Mouse (Mus musculus): ENCODE data around the gene Bace2. TPM values are rescaled to one million over a fixed set of nuclear protein-coding genes. Genes with fewer than 3 reads are reported as not detected.

Bace2 gene
- polyA plus RNA-seq, 1 experiment from 2014 or later, result 17.8 TPM

DNA sequence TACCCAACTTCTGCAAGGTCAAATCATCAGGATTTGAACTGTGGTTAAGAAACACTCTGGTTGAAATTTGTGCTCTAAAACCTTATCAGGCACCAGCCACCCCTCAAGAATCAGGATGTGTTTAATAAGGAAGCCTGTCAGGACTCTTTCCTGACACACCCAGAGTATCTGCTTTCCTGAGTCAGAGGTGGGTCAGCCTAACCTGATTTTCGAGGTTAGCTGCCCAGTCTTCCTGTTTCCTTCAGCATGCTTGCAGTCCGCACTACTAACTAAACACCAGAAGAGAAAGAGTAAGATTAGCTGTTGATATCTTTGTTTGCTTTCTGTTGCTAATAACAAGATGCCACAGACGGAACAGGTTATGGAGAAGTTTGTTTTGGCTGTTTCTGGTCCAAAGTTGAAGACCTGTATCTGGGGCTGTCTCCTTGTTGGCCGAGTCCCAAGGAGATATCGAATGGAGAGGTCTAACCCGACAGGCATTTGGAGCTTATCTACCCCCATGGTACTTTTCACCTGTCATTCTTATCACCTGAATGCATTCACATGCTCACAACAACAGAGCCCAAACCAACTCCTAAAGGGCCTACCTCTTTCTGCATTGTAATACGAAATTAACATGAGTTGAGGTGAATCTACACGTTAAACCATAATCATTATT is 5.8 kb downstream of the Bace2 start:
- H3K27ac ChIP-seq (ENCODE audit: low read depth, low read length), result no peak overlapping the region
- H3K4me1 ChIP-seq (replicated peaks; ENCODE audit: control insufficient read depth, insufficient read depth, low read length), result 0 out of 2 replicates have a peak, but pooled peaks cover 3% of the 10 kb centered on the region
- ATAC-seq, result peak; percentile 58
- H3K9ac ChIP-seq (ENCODE audit: low read depth, low read length), result no peak overlapping the region
- H3K27me3 ChIP-seq (replicated peaks; ENCODE audit: control insufficient read depth, insufficient read depth, low read length), result no peaks in the 10 kb centered on the region
- no peaks in the 10 kb centered on the region for H3K36me3 ChIP-seq (ENCODE audit: control insufficient read depth, insufficient read depth)
- H3K4me2 ChIP-seq (replicated peaks; ENCODE audit: low read depth), result no peak overlapping the region
- no peaks in the 10 kb centered on the region for H3K9me3 ChIP-seq (ENCODE audit: control insufficient read depth)
- TF ChIP-seq CTCF (IDR thresholded peaks at IDR 0.05; ENCODE audit: low read depth), result no peak
- H3K4me3 ChIP-seq (ENCODE audit: low read depth, low read length), result no peak overlapping the region
- 51% methylated on average over 8 of the region's 8 CpGs for WGBS

GRCm38 (mm10) chr16:97366141-97366540 is 9.6 kb downstream of the Bace2 start:
- no peak overlapping the region for H3K27ac ChIP-seq (ENCODE audit: low read depth, low read length)
- 0 out of 2 replicates have a peak, but pooled peaks cover 3% of the 10 kb centered on the region for H3K4me1 ChIP-seq (replicated peaks; ENCODE audit: control insufficient read depth, insufficient read depth, low read length)
- no peak overlapping the region for H3K9ac ChIP-seq (ENCODE audit: low read depth, low read length)
- WGBS, result 12% methylated on average over 2 of the region's 2 CpGs
- peak; percentile 64 for ATAC-seq
- H3K9me3 ChIP-seq (ENCODE audit: control insufficient read depth), result no peaks in the 10 kb centered on the region
- no peak overlapping the region for H3K4me2 ChIP-seq (replicated peaks; ENCODE audit: low read depth)
- H3K27me3 ChIP-seq (replicated peaks; ENCODE audit: control insufficient read depth, insufficient read depth, low read length), result no peaks in the 10 kb centered on the region
- H3K4me3 ChIP-seq (ENCODE audit: low read depth, low read length), result no peak overlapping the region
- TF ChIP-seq CTCF (IDR thresholded peaks at IDR 0.05; ENCODE audit: low read depth), result no peak
- H3K36me3 ChIP-seq (ENCODE audit: control insufficient read depth, insufficient read depth), result no peaks in the 10 kb centered on the region

GRCm38 (mm10) chr16:97370258-97370657 is 13.7 kb downstream of the Bace2 start:
- Histone ChIP-seq H3K27ac (ENCODE audit: low read depth, low read length) (no peak overlapping the region), H3K9me3 (ENCODE audit: control insufficient read depth) (no peaks in the 10 kb centered on the region), H3K36me3 (ENCODE audit: control insufficient read depth, insufficient read depth) (no peaks in the 10 kb centered on the region), H3K4me2 (replicated peaks; ENCODE audit: low read depth) (no peak overlapping the region), H3K4me1 (replicated peaks; ENCODE audit: control insufficient read depth, insufficient read depth, low read length) (no peaks in the 10 kb centered on the region), H3K9ac (ENCODE audit: low read depth, low read length) (no peak overlapping the region), H3K27me3 (replicated peaks; ENCODE audit: control insufficient read depth, insufficient read depth, low read length) (no peaks in the 10 kb centered on the region), H3K4me3 (ENCODE audit: low read depth, low read length) (no peak overlapping the region)
- no peak for TF ChIP-seq CTCF (IDR thresholded peaks at IDR 0.05; ENCODE audit: low read depth)
- 41% methylated on average over 4 of the region's 4 CpGs for WGBS
- 0 out of 2 replicates have a peak, but pooled peaks have one; percentile 25 for ATAC-seq

- Histone ChIP-seq H3K4me3 (ENCODE audit: low read depth, low read length) (no peak overlapping the region), H3K4me2 (replicated peaks; ENCODE audit: low read depth) (no peak overlapping the region), H3K9me3 (ENCODE audit: control insufficient read depth) (no peaks in the 10 kb centered on the region), H3K36me3 (ENCODE audit: control insufficient read depth, insufficient read depth) (no peaks in the 10 kb centered on the region), H3K9ac (ENCODE audit: low read depth, low read length) (no peak overlapping the region), H3K27ac (ENCODE audit: low read depth, low read length) (no peak overlapping the region), H3K27me3 (replicated peaks; ENCODE audit: control insufficient read depth, insufficient read depth, low read length) (no peaks in the 10 kb centered on the region), H3K4me1 (replicated peaks; ENCODE audit: control insufficient read depth, insufficient read depth, low read length) (no peaks in the 10 kb centered on the region)
- no peak for ATAC-seq
- no peak for TF ChIP-seq CTCF (IDR thresholded peaks at IDR 0.05; ENCODE audit: low read depth)
- 75% methylated on average over 2 of the region's 2 CpGs for WGBS
Observed at GRCm38 (mm10) chr16:97387955-97388354, 31.4 kb downstream of the Bace2 start.

DNA sequence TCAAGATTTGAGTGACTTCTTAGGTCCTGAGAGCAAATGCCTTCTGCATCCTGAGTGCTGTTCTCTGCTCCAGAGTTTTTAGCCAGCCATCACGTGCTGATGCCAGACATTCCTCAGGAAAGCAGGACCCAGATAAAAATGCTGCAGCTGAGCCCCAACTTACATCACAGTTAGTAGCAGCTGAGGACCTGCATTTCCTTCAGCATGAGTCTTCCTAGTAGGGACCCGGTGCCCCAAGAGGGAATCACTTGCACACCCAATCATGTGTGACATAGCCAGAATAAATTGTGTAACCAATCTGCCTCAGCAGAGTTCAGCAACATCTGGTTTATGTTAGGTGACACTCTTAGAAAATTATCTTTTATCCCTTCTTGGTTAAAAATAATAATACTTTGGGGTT is 34.7 kb downstream of the Bace2 start:
- no peak for ATAC-seq
- no peak for TF ChIP-seq CTCF (IDR thresholded peaks at IDR 0.05; ENCODE audit: low read depth)
- Histone ChIP-seq H3K27ac (ENCODE audit: low read depth, low read length) (no peak overlapping the region), H3K9ac (ENCODE audit: low read depth, low read length) (no peak overlapping the region), H3K4me2 (replicated peaks; ENCODE audit: low read depth) (no peak overlapping the region), H3K27me3 (replicated peaks; ENCODE audit: control insufficient read depth, insufficient read depth, low read length) (no peaks in the 10 kb centered on the region), H3K4me1 (replicated peaks; ENCODE audit: control insufficient read depth, insufficient read depth, low read length) (no peaks in the 10 kb centered on the region), H3K36me3 (ENCODE audit: control insufficient read depth, insufficient read depth) (no peaks in the 10 kb centered on the region), H3K4me3 (ENCODE audit: low read depth, low read length) (no peak overlapping the region), H3K9me3 (ENCODE audit: control insufficient read depth) (no peaks in the 10 kb centered on the region)
- 37% methylated on average over 2 of the region's 2 CpGs for WGBS

GRCm38 (mm10) chr16:97391701-97392384 is 35.3 kb downstream of the Bace2 start:
- Histone ChIP-seq H3K27ac (ENCODE audit: low read depth, low read length) (no peak overlapping the region), H3K4me3 (ENCODE audit: low read depth, low read length) (no peak overlapping the region), H3K9ac (ENCODE audit: low read depth, low read length) (no peak overlapping the region), H3K36me3 (ENCODE audit: control insufficient read depth, insufficient read depth) (no peaks in the 10 kb centered on the region), H3K4me2 (replicated peaks; ENCODE audit: low read depth) (no peak overlapping the region), H3K4me1 (replicated peaks; ENCODE audit: control insufficient read depth, insufficient read depth, low read length) (no peaks in the 10 kb centered on the region), H3K27me3 (replicated peaks; ENCODE audit: control insufficient read depth, insufficient read depth, low read length) (no peaks in the 10 kb centered on the region), H3K9me3 (ENCODE audit: control insufficient read depth) (no peaks in the 10 kb centered on the region)
- no peak for TF ChIP-seq CTCF (IDR thresholded peaks at IDR 0.05; ENCODE audit: low read depth)
- no peak for ATAC-seq
- 10% methylated on average over 3 of the region's 3 CpGs for whole genome bisulfite sequencing

All from intestine, postnatal 0 days (tissue).